Mouse (Mus musculus): ENCODE measurements around the gene Bfsp1.

GRCm38 (mm10) chr2:143864600-143864999 lies 1.6 kb upstream of the Bfsp1 start:
- no peak for TF ChIP-seq CTCF (IDR thresholded peaks at IDR 0.05; ENCODE audit: low read depth, low read length)
- no peak for TF ChIP-seq POLR2A (IDR thresholded peaks at IDR 0.05; ENCODE audit: borderline replicate concordance, low read depth, low read length)
